Comparison of ENCODE assay signal across 28 mouse cellular contexts in genomic region chr11:115521080-115521479, GRCm38 (mm10). TPM values are rescaled to one million over a fixed set of nuclear protein-coding genes. Genes with fewer than 3 reads are reported as not detected.
DNase-seq lines count a peak whose midpoint lies in the region; ATAC-seq and TF ChIP-seq lines count a peak whose summit lies in the region.
"Had no signal": no experiment of that assay in that cellular context is flagged by ENCODE, and none has a peak within 500 bp of the region (broad histone marks: within the 10 kb centered on the region; RNA-seq: fewer than 3 reads in every experiment).

No protein-coding gene starts in this region.

- intact Hi-C loops in heart, postnatal 25 days (cut with DNase I), result no loop called here
- intact Hi-C loops in heart, adult 2 months (cut with DNase I), result no loop called here

- H3K4me2 ChIP-seq in heart, embryonic 14.5 days (ENCODE audit: low read length), result no peak overlapping the region
- H3K4me2 ChIP-seq in heart, postnatal 0 days (ENCODE audit: low read depth, low read length), result no peak overlapping the region
- H3K4me2 ChIP-seq in CH12.LX (ENCODE audit: insufficient read depth, low read depth, poor library complexity, severe bottlenecking), result no peak overlapping the region
- H3K4me2 ChIP-seq: embryonic facial prominence, embryonic 12.5 days; embryonic facial prominence, embryonic 15.5 days; hindbrain, embryonic 14.5 days had no signal

- TF ChIP-seq POLR2A in heart, adult 2 months (IDR thresholded peaks at IDR 0.05; ENCODE audit: insufficient read depth, low read depth, low read length), result no peak
- TF ChIP-seq POLR2A in CH12.LX (IDR thresholded peaks at IDR 0.05; ENCODE audit: low read depth, low read length), result no peak

- H3K4me3 ChIP-seq in heart, embryonic 10.5 days, result no peak overlapping the region
- no peak overlapping the region for H3K4me3 ChIP-seq in heart, embryonic 14.5 days (ENCODE audit: control insufficient read depth in 1 of 2, insufficient read depth in 1 of 2, low read depth in 1 of 2, low read length in 2 of 2)
- H3K4me3 ChIP-seq in heart, postnatal 0 days (ENCODE audit: low read depth, low read length), result no peak overlapping the region
- H3K4me3 ChIP-seq in heart, adult 2 months, result no peak overlapping the region
- H3K4me3 ChIP-seq in CH12.LX (replicated peaks in 1 of 3; ENCODE audit: low read depth in 2 of 3, low read length in 2 of 3, poor library complexity in 1 of 3), result no peak overlapping the region
- H3K4me3 ChIP-seq: embryonic facial prominence, embryonic 12.5 days; embryonic facial prominence, embryonic 15.5 days; gastrocnemius, adult 2 months had no signal

- peak; percentile 64 for DNase-seq in heart, embryonic 10.5 days (ENCODE audit: low spot score)
- no peak for DNase-seq in heart, adult 8-10 months (ENCODE audit: low spot score)
- DNase-seq in heart, postnatal 25 days (ENCODE audit: low spot score), result no peak
- DNase-seq in heart, postnatal 0 days (ENCODE audit: low spot score), result no peak
- no peak for DNase-seq in heart, adult 2 months
- no peak for DNase-seq in CH12.LX (ENCODE audit: extremely low read depth)
- no peak for DNase-seq in urinary bladder, postnatal 36 days (ENCODE audit: low spot score in 2 of 2)
- DNase-seq: adrenal gland, adult 2 months; adrenal gland, postnatal 14 days; cerebellum, adult 11 months; cerebellum, adult 2 months; cerebellum, adult 9-11 months; cerebellum, postnatal 25 days; forebrain, postnatal 0 days; gastrocnemius, adult 2 months; gastrocnemius, postnatal 14 days; heart, adult 11 months; heart, postnatal 14 days; kidney, adult 18-20 months had no signal

- H3K36me3 ChIP-seq in heart, embryonic 10.5 days, result peaks cover 35% of the 10 kb centered on the region
- H3K36me3 ChIP-seq in heart, embryonic 14.5 days (ENCODE audit: control insufficient read depth, insufficient read depth, low read length), result peaks cover 37% of the 10 kb centered on the region
- peaks cover 35% of the 10 kb centered on the region for H3K36me3 ChIP-seq in heart, postnatal 0 days (replicated peaks; ENCODE audit: control insufficient read depth, insufficient read depth, low read length)
- peaks cover 12% of the 10 kb centered on the region for H3K36me3 ChIP-seq in heart, adult 2 months (ENCODE audit: control insufficient read depth, insufficient read depth, low read length)
- peaks cover 22 to 41% of the 10 kb centered on the region in 2 experiments for H3K36me3 ChIP-seq in CH12.LX (replicated peaks in 1 of 2; ENCODE audit: control insufficient read depth in 1 of 2, insufficient read depth in 1 of 2, low read length in 1 of 2)

- no peak overlapping the region for H3K9ac ChIP-seq in heart, embryonic 14.5 days (ENCODE audit: low read length)
- no peak overlapping the region for H3K9ac ChIP-seq in heart, postnatal 0 days (replicated peaks; ENCODE audit: low read depth, low read length)
- H3K9ac ChIP-seq in heart, adult 2 months (ENCODE audit: low read depth, low read length), result no peak overlapping the region
- no peak overlapping the region for H3K9ac ChIP-seq in CH12.LX (ENCODE audit: insufficient read depth, low read depth)
- H3K9ac ChIP-seq: embryonic facial prominence, embryonic 12.5 days; embryonic facial prominence, embryonic 15.5 days; forebrain, postnatal 0 days; hindbrain, embryonic 14.5 days had no signal

- dilution Hi-C loops in CH12.LX (cut with MboI; ENCODE audit: extremely low pct_ligation_motif_present, extremely low pct_unique_long_range_greater_than_20kb, low sequenced_read_pairs), result no loop called here

- H3K4me1 ChIP-seq in heart, embryonic 10.5 days, result peaks cover 4% of the 10 kb centered on the region; the same call in 1 of the 2 replicates
- peaks cover 10 to 17% of the 10 kb centered on the region in 2 experiments for H3K4me1 ChIP-seq in heart, embryonic 14.5 days (ENCODE audit: control insufficient read depth in 2 of 2, insufficient read depth in 2 of 2, low read length in 2 of 2)
- H3K4me1 ChIP-seq in heart, postnatal 0 days (ENCODE audit: control insufficient read depth, insufficient read depth), result peaks cover 23% of the 10 kb centered on the region
- H3K4me1 ChIP-seq in heart, adult 2 months (ENCODE audit: control insufficient read depth, insufficient read depth, low read length), result peaks cover 2% of the 10 kb centered on the region; the same call in 1 of the 2 replicates
- peaks cover 4 to 46% of the 10 kb centered on the region in 2 experiments; a peak in 3 of 4 replicates for H3K4me1 ChIP-seq in CH12.LX (ENCODE audit: control insufficient read depth in 1 of 2, insufficient read depth in 2 of 2)
- H3K4me1 ChIP-seq: embryonic facial prominence, embryonic 12.5 days; embryonic facial prominence, embryonic 15.5 days had no signal

- TF ChIP-seq RAD21 in CH12.LX (IDR thresholded peaks at IDR 0.05; ENCODE audit: low read depth, low read length), result no peak

- H3K27me3 ChIP-seq in heart, embryonic 10.5 days (ENCODE audit: insufficient read depth, poor library complexity, severe bottlenecking), result no peaks in the 10 kb centered on the region
- H3K27me3 ChIP-seq in heart, embryonic 14.5 days (ENCODE audit: control insufficient read depth, insufficient read depth, low read length), result no peaks in the 10 kb centered on the region
- H3K27me3 ChIP-seq in heart, postnatal 0 days (ENCODE audit: control insufficient read depth, insufficient read depth, low read length), result no peaks in the 10 kb centered on the region
- H3K27me3 ChIP-seq in heart, adult 2 months (ENCODE audit: control insufficient read depth, insufficient read depth, low read length), result no peaks in the 10 kb centered on the region
- H3K27me3 ChIP-seq in CH12.LX (replicated peaks), result no peaks in the 10 kb centered on the region
- H3K27me3 ChIP-seq: embryonic facial prominence, embryonic 12.5 days; embryonic facial prominence, embryonic 15.5 days had no signal

- TF ChIP-seq CTCF in heart, postnatal 0 days (IDR thresholded peaks at IDR 0.05; ENCODE audit: low read depth), result no peak
- no peak for TF ChIP-seq CTCF in heart, adult 2 months (IDR thresholded peaks at IDR 0.05)
- no peak for TF ChIP-seq CTCF in CH12.LX (conservative IDR thresholded peaks at IDR 0.05 in 1 of 2, IDR thresholded peaks at IDR 0.05 in 1 of 2; ENCODE audit: low read depth in 2 of 2, low read length in 2 of 2)

- ATAC-seq in heart, embryonic 14.5 days (ENCODE audit: insufficient number of reproducible peaks, insufficient read depth, low FRiP score, low read depth), result no peak
- no peak for ATAC-seq in heart, postnatal 0 days (ENCODE audit: insufficient read depth, low read depth)
- ATAC-seq: forebrain, embryonic 14.5 days; forebrain, postnatal 0 days; hindbrain, postnatal 0 days; inflammation-experienced regulatory T-cells, adult 6 months; intestine, embryonic 16.5 days had no signal

- H3K27ac ChIP-seq in heart, embryonic 10.5 days, result no peak overlapping the region
- H3K27ac ChIP-seq in heart, embryonic 14.5 days (replicated peaks in 1 of 2; ENCODE audit: control insufficient read depth in 1 of 2, insufficient read depth in 1 of 2, low read depth in 2 of 2, low read length in 2 of 2), result peak overlapping the region; percentile 72 to 82; a peak in 3 of 4 replicates
- H3K27ac ChIP-seq in heart, postnatal 0 days (ENCODE audit: low read depth), result peak overlapping the region; percentile 90
- H3K27ac ChIP-seq in heart, adult 2 months, result no peak overlapping the region
- H3K27ac ChIP-seq in CH12.LX (ENCODE audit: insufficient read depth, low read depth), result no peak overlapping the region
- H3K27ac ChIP-seq: embryonic facial prominence, embryonic 12.5 days; embryonic facial prominence, embryonic 15.5 days; gastrocnemius, adult 2 months; hindbrain, embryonic 14.5 days; hindbrain, postnatal 0 days had no signal

- no peak for TF ChIP-seq EP300 in heart, postnatal 0 days (IDR thresholded peaks at IDR 0.05; ENCODE audit: low read depth)
- no peak for TF ChIP-seq EP300 in heart, adult 2 months (IDR thresholded peaks at IDR 0.05; ENCODE audit: insufficient read depth, low read depth, low read length)
- TF ChIP-seq EP300 in CH12.LX (IDR thresholded peaks at IDR 0.05; ENCODE audit: low read length), result no peak

- no peaks in the 10 kb centered on the region for H3K79me2 ChIP-seq in heart, adult 2 months (replicated peaks; ENCODE audit: control insufficient read depth, insufficient read depth, low read length)
- H3K79me2 ChIP-seq in CH12.LX (replicated peaks; ENCODE audit: control insufficient read depth, extremely low read depth, insufficient read depth, poor library complexity, severe bottlenecking), result peaks cover 16% of the 10 kb centered on the region

- 82% methylated on average over 4 of the region's 4 CpGs for WGBS in heart, embryonic 10.5 days
- 84% methylated on average over 4 of the region's 4 CpGs for WGBS in heart, embryonic 14.5 days
- WGBS in heart, postnatal 0 days, result 73% methylated on average over 4 of the region's 4 CpGs
- WGBS in heart, adult 2 months, result 75% methylated on average over 4 of the region's 4 CpGs

- in situ Hi-C loops in CH12.LX (cut with MboI; ENCODE audit: low pct_ligation_motif_present, low pct_unique_long_range_greater_than_20kb, low sequenced_read_pairs), result no loop called here

- no peaks in the 10 kb centered on the region for H3K9me3 ChIP-seq in heart, embryonic 10.5 days
- H3K9me3 ChIP-seq in heart, embryonic 14.5 days (ENCODE audit: control insufficient read depth, low read length), result no peaks in the 10 kb centered on the region
- no peaks in the 10 kb centered on the region for H3K9me3 ChIP-seq in heart, postnatal 0 days (replicated peaks; ENCODE audit: control insufficient read depth, low read length)
- H3K9me3 ChIP-seq in CH12.LX (replicated peaks; ENCODE audit: low read length), result no peaks in the 10 kb centered on the region
- H3K9me3 ChIP-seq: embryonic facial prominence, embryonic 12.5 days; embryonic facial prominence, embryonic 15.5 days; G1E had no signal

RNA-seq across cellular contexts. Expression of gene Jpt1, which starts 6.9 kb away (rescaled TPM):
- 451 and 471 TPM in 2 replicates for polyA plus RNA-seq in heart, embryonic 10.5 days (2016; fragmentation: Nextera tagmentation; extraction: Ambion mirVana)
- 100 to 1,000 TPM; 114 to 126 (median 121) TPM for total RNA-seq in heart, adult 8-10 months (2022)
- polyA plus RNA-seq in heart, embryonic 14.5 days (2014; fragmentation: Nextera tagmentation; extraction: Ambion mirVana), result 511 and 538 TPM in 2 replicates
- total RNA-seq in heart, postnatal 25 days (2021), result 100 to 1,000 TPM; 121 to 135 TPM
- 433 and 473 TPM in 2 replicates for total RNA-seq in heart, postnatal 0 days (2014; rRNA removed; ENCODE audit: low replicate concordance)
- polyA plus RNA-seq in heart, postnatal 0 days (2015; fragmentation: Nextera tagmentation; extraction: Ambion mirVana), result 496 and 503 TPM in 2 replicates
- total RNA-seq in heart, adult 2 months (2021), result 100 to 1,000 TPM; 110 TPM
- 116 and 124 TPM in 2 replicates for polyA plus RNA-seq in heart, adult 2 months (2012; rRNA removed)
- total RNA-seq in CH12.LX (2012; rRNA removed) (294 and 358 TPM in 2 replicates), CH12.LX (2014; rRNA removed) (439 and 448 TPM in 2 replicates)
- 432 and 479 TPM in 2 replicates for polyA plus RNA-seq in CH12.LX (2012; ENCODE audit: insufficient read length, low read depth)

RNA-seq across cellular contexts. Expression of gene Sumo2, which starts 15.0 kb away (rescaled TPM):
- 713 and 931 TPM in 2 replicates for polyA plus RNA-seq in heart, embryonic 10.5 days (2016; fragmentation: Nextera tagmentation; extraction: Ambion mirVana)
- 100 to 1,000 TPM; 166 to 179 (median 176) TPM for total RNA-seq in heart, adult 8-10 months (2022)
- 600 and 636 TPM in 2 replicates for polyA plus RNA-seq in heart, embryonic 14.5 days (2014; fragmentation: Nextera tagmentation; extraction: Ambion mirVana)
- 100 to 1,000 TPM; 165 to 177 TPM for total RNA-seq in heart, postnatal 25 days (2021)
- 320 and 327 TPM in 2 replicates for total RNA-seq in heart, postnatal 0 days (2014; rRNA removed; ENCODE audit: low replicate concordance)
- 549 and 562 TPM in 2 replicates for polyA plus RNA-seq in heart, postnatal 0 days (2015; fragmentation: Nextera tagmentation; extraction: Ambion mirVana)
- 100 to 1,000 TPM; 168 to 177 TPM for total RNA-seq in heart, adult 2 months (2021)
- 64.7 and 126 TPM in 2 replicates for polyA plus RNA-seq in heart, adult 2 months (2012; rRNA removed)
- total RNA-seq in CH12.LX (2012; rRNA removed), result 480 and 623 TPM in 2 replicates
- 1,752 and 1,801 TPM in 2 replicates for total RNA-seq in CH12.LX (2014; rRNA removed)
- 960 and 1,020 TPM in 2 replicates for polyA plus RNA-seq in CH12.LX (2012; ENCODE audit: insufficient read length, low read depth)

RNA-seq across cellular contexts. Expression of gene Nt5c, which starts 29.4 kb away (rescaled TPM):
- polyA plus RNA-seq in heart, embryonic 10.5 days (2016; fragmentation: Nextera tagmentation; extraction: Ambion mirVana), result 79.3 and 95.0 TPM in 2 replicates
- total RNA-seq in heart, adult 8-10 months (2022), result 10 to 100 TPM in 2 of 4 experiments, 1 to 10 TPM in 2; 8.7 to 14.9 (median 10.1) TPM
- polyA plus RNA-seq in heart, embryonic 14.5 days (2014; fragmentation: Nextera tagmentation; extraction: Ambion mirVana), result 54.5 and 56.2 TPM in 2 replicates
- total RNA-seq in heart, postnatal 25 days (2021), result 10 to 100 TPM; 13.9 to 14.9 TPM
- total RNA-seq in heart, postnatal 0 days (2014; rRNA removed; ENCODE audit: low replicate concordance), result 24.5 and 28.0 TPM in 2 replicates
- polyA plus RNA-seq in heart, postnatal 0 days (2015; fragmentation: Nextera tagmentation; extraction: Ambion mirVana), result 49.8 and 53.7 TPM in 2 replicates
- 10 to 100 TPM; 10.9 to 12.9 TPM for total RNA-seq in heart, adult 2 months (2021)
- polyA plus RNA-seq in heart, adult 2 months (2012; rRNA removed), result 11.7 and 12.4 TPM in 2 replicates
- total RNA-seq in CH12.LX (2012; rRNA removed) (151 and 154 TPM in 2 replicates), CH12.LX (2014; rRNA removed) (59.8 and 65.3 TPM in 2 replicates)
- 175 and 190 TPM in 2 replicates for polyA plus RNA-seq in CH12.LX (2012; ENCODE audit: insufficient read length, low read depth)

RNA-seq across cellular contexts. Expression of gene Nup85, which starts 43.2 kb away (rescaled TPM):
- 179 and 208 TPM in 2 replicates for polyA plus RNA-seq in heart, embryonic 10.5 days (2016; fragmentation: Nextera tagmentation; extraction: Ambion mirVana)
- total RNA-seq in heart, adult 8-10 months (2022), result 10 to 100 TPM; 15.7 to 24.4 (median 19.2) TPM
- polyA plus RNA-seq in heart, embryonic 14.5 days (2014; fragmentation: Nextera tagmentation; extraction: Ambion mirVana), result 85.2 and 89.3 TPM in 2 replicates
- total RNA-seq in heart, postnatal 25 days (2021), result 10 to 100 TPM; 20.4 to 25.1 TPM
- total RNA-seq in heart, postnatal 0 days (2014; rRNA removed; ENCODE audit: low replicate concordance), result 32.3 and 102 TPM in 2 replicates
- polyA plus RNA-seq in heart, postnatal 0 days (2015; fragmentation: Nextera tagmentation; extraction: Ambion mirVana), result 33.9 and 40.8 TPM in 2 replicates
- 10 to 100 TPM; 19.8 to 20.2 TPM for total RNA-seq in heart, adult 2 months (2021)
- 28.0 and 44.1 TPM in 2 replicates for polyA plus RNA-seq in heart, adult 2 months (2012; rRNA removed)
- total RNA-seq in CH12.LX (2012; rRNA removed), result 290 and 340 TPM in 2 replicates
- 282 and 305 TPM in 2 replicates for total RNA-seq in CH12.LX (2014; rRNA removed)
- polyA plus RNA-seq in CH12.LX (2012; ENCODE audit: insufficient read length, low read depth), result 326 and 368 TPM in 2 replicates

RNA-seq across cellular contexts. Expression of gene Armc7, which starts 45.6 kb away (rescaled TPM):
- 5.4 and 7.6 TPM in 2 replicates for polyA plus RNA-seq in heart, embryonic 10.5 days (2016; fragmentation: Nextera tagmentation; extraction: Ambion mirVana)
- total RNA-seq in heart, adult 8-10 months (2022), result 1 to 10 TPM; 1.2 to 2.2 (median 1.9) TPM
- polyA plus RNA-seq in heart, embryonic 14.5 days (2014; fragmentation: Nextera tagmentation; extraction: Ambion mirVana), result 5.5 and 7.5 TPM in 2 replicates
- total RNA-seq in heart, postnatal 25 days (2021), result 1 to 10 TPM; 1.4 to 2.3 TPM
- total RNA-seq in heart, postnatal 0 days (2014; rRNA removed; ENCODE audit: low replicate concordance), result 1.8 and 8.7 TPM in 2 replicates
- polyA plus RNA-seq in heart, postnatal 0 days (2015; fragmentation: Nextera tagmentation; extraction: Ambion mirVana), result 3.3 TPM in 2 replicates
- total RNA-seq in heart, adult 2 months (2021), result 1 to 10 TPM; 1.9 to 2.7 TPM
- polyA plus RNA-seq in heart, adult 2 months (2012; rRNA removed), result 2.3 and 3.3 TPM in 2 replicates
- 8.7 and 8.9 TPM in 2 replicates for total RNA-seq in CH12.LX (2012; rRNA removed)
- total RNA-seq in CH12.LX (2014; rRNA removed), result 6.0 and 7.5 TPM in 2 replicates
- polyA plus RNA-seq in CH12.LX (2012; ENCODE audit: insufficient read length, low read depth), result 12.5 TPM in 2 replicates

Comparison
In these comparisons a context has a peak if more than half of its experiments do, and no peak if none do; other contexts are left out.
1. H3K27ac ChIP-seq: peak in heart, embryonic 14.5 days (2 of 2) and heart, postnatal 0 days (single experiment); none in heart, embryonic 10.5 days (single experiment), heart, adult 2 months (single experiment) and CH12.LX (single experiment).